Mouse (Mus musculus): Measurements from ENCODE around the gene Rwdd2a. TPM values are rescaled to one million over a fixed set of nuclear protein-coding genes. Genes with fewer than 3 reads are reported as not detected.

Rwdd2a gene
- total RNA-seq, 1 experiment from 2014 or later = 2.4 TPM

Other genes starting within 250 kb of the Rwdd2a start
- 7.3 and 8.8 TPM in 2 replicates for gene Ube2cbp, start 107.0 kb upstream of the Rwdd2a start, total RNA-seq (2017)
- gene Dop1a, start 104.8 kb upstream of the Rwdd2a start, total RNA-seq (2017) = 27.4 and 37.0 TPM in 2 replicates
- 16.8 and 17.5 TPM in 2 replicates for gene Pgm3, start 149 bp upstream of the Rwdd2a start, total RNA-seq (2017)
- gene Me1, start 124.0 kb downstream of the Rwdd2a start, total RNA-seq (2017) = 0.25 and 0.69 TPM in 2 replicates
- not detected in 2 replicates for gene Prss35, start 171.7 kb downstream of the Rwdd2a start, total RNA-seq (2017)

Measured in hematopoietic stem cell, adult 5-6 weeks (primary cell).